Mouse (Mus musculus) lung, adult 2 months (tissue): ENCODE results near the gene Osm. TPM values are rescaled to one million over a fixed set of nuclear protein-coding genes. Genes with fewer than 3 reads are reported as not detected.

Source experiments
- DNase-seq: peaks from one replicate; pipeline ENCODE4 v3.0.0; 2022
- H3K4me1 ChIP-seq: fragments of 200-500 bp; 2 replicates; pipeline ENCODE4 v1.6.1; 2011; ENCODE audit warnings: low read length; ENCODE audit not compliant: control insufficient read depth, insufficient read depth
- H3K4me3 ChIP-seq: fragments of 200-500 bp; replicated peaks from 2 replicates; pipeline ENCODE3; 2011; ENCODE audit warnings: low read depth, mild to moderate bottlenecking, control low read depth, low read length; ENCODE audit errors: extremely low read depth
- CTCF ChIP-seq: fragments of 200-500 bp; IDR thresholded peaks from 2 replicates; pipeline ENCODE4 v1.5.1; 2011; ENCODE audit warnings: mild to moderate bottlenecking, low read length, control low read depth; ENCODE audit not compliant: insufficient read depth
- POLR2A ChIP-seq: fragments of 200-500 bp; IDR thresholded peaks from 2 replicates; pipeline ENCODE4 v1.6.1; 2011; ENCODE audit warnings: low read depth, mild to moderate bottlenecking, control low read depth, low read length, borderline replicate concordance; ENCODE audit errors: extremely low read depth
- WGBS: fragments of 180-500 bp; shearing (Covaris S2); methylation state at CpG from one replicate; pipeline ENCODE4 v1.1.7; 2018; 5-methylcytosine and 5-hydroxymethylcytosine counted together
- polyA plus RNA-seq: library from polyadenylated mRNA; depleted of rRNA; stranded (reverse); fragments of >200 nt; gene quantifications from 2 replicates; pipeline ENCODE4 v1.2.3, GENCODE M21; 2012

Gene Osm
- polyA plus RNA-seq, 1 experiment, result 1.0 TPM

DNA sequence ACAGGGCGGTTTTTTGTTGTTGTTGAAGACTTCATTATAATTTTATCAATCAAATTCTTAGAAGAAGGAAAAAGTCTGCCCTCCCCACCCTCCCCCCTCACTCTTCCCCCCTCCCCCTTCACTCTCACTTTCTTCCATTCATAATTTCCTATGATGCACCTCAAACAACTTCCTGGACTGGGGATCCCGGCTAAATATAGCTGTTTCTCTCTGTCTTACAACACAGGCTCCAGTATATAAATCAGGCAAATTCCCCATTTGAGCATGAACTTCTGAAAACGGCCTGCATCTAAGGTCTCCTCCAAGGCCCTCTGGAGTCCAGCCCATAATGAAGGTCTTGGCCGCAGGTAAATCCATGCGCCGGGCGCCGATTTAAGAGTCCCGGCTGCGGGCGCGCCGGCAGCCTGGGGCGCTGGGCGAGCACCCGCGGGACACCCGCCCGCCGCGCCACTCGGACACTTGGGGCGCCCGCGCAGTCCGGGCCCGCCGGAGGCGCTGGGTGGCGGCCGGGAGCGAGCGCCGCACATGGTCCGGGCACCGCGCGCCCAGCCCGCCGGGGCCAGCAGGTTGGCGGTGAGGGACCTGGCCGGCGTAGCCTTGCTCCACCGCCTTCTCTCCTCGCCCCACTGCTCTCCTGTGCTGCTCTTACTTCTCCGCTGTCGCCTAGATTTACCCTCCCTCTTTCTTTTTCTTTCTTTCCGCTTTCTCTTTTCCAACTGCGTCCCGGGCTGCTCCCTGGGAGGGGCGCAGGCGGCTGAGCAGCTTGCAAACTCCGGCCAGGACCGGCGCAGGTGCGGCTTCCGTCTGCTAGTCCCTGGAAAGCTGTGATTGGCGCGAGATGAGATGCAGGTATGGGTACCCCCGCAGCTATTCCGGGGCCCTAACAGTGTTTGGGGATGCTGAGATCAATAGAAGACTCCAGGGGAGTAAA lies 30.3 kb downstream of the Osm start:
- under 1% methylated on average over 61 of the region's 61 CpGs for WGBS
- TF ChIP-seq CTCF (no peak), POLR2A (no peak)
- H3K4me3 ChIP-seq, result peak overlapping the region; percentile 84
- DNase-seq, result peak; percentile 64
- H3K4me1 ChIP-seq, result peaks cover 2% of the 10 kb centered on the region

DNA sequence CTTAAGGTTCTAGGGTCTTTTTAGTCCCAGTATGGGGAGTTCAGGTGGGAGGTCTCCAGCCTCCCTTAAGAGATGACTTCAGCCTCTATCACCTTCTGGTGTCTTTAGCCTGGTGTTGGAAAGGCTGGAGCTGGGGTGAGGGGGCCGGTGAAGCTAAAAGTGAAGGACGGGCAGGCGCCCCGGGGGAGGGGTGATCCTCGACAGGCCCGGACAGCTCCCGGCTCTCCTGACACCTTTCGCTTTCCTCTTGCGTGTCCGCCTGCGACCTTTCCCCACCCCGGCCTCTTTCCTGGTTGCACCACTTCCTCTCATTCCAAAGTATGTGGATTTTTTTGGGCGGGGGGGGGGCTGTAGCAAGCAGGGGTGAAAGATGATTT lies 31.0 kb downstream of the Osm start:
- H3K4me1 ChIP-seq, result peaks cover 2% of the 10 kb centered on the region

DNA sequence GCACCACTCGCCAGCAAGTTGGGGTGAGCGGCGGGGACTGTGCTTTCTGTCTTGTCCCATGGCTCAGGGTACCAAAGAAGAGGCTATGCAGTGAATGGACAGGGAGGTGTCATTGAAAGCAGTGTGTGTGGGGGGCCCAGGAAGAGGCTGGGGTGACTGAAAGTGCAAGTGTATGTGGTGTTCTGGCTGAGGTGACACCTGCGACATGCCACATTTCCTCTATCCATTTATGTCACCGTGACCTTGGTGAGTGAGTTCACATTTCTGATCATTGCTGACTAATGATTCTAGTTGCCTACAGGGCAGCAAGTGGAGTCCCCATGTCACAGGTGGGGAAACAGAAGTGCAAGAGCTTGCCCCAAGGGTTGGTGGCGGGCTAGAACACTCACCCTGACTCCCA lies 32.3 kb downstream of the Osm start:
- TF ChIP-seq POLR2A (no peak), CTCF (no peak)
- no peak overlapping the region for H3K4me3 ChIP-seq
- DNase-seq, result no peak
- H3K4me1 ChIP-seq, result peaks cover 2% of the 10 kb centered on the region
- WGBS, result 87% methylated on average over 6 of the region's 6 CpGs

More for the DNA sequence above, 31.0 kb downstream of the Osm start:
- TF ChIP-seq POLR2A, result no peak
- no peak for TF ChIP-seq CTCF
- DNase-seq, result no peak
- WGBS, result 9% methylated on average over 13 of the region's 13 CpGs
- H3K4me3 ChIP-seq, result no peak overlapping the region

DNA sequence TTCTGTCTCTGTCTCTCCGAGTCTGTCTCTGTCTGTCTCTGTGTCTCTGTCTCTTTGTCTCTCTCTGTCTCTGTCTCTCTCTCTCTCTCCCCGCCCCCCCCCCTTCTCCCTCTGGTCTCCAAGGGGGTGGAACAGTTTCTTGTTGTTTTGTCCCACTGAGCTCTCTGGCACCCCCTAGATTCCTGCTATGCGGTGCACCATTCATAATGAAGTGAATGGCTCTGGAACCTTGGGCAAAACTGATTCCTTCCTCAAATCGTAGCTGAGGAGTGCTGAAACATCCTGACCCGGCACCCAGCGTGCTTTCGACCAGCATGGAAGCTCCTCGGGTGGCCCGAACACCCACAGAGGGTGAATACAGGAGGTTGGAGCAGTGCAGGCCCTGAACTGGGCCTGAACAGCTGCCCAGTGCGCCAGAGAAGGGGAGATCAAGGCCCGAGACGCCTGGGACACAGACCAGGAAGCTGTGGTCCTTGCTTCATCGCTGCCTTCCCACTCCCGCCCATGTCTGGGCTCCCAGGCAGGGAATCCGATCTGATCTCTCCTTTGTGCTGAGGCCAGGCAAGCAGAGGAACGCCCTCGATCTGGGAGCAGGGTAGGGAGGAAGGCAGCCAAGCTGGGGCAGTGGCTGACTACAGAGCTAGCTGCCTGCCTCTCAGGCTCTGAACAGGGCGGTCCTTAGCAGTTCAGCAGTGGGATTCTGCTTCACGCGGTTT lies 34.7 kb downstream of the Osm start:
- Histone ChIP-seq H3K4me3 (no peak overlapping the region), H3K4me1 (no peaks in the 10 kb centered on the region; the same call in 1 of the 2 replicates)
- 0 out of 2 replicates have a peak, but pooled peaks have one; percentile 10 for TF ChIP-seq CTCF
- TF ChIP-seq POLR2A, result no peak
- DNase-seq, result no peak
- WGBS, result 34% methylated on average over 19 of the region's 20 CpGs

DNA sequence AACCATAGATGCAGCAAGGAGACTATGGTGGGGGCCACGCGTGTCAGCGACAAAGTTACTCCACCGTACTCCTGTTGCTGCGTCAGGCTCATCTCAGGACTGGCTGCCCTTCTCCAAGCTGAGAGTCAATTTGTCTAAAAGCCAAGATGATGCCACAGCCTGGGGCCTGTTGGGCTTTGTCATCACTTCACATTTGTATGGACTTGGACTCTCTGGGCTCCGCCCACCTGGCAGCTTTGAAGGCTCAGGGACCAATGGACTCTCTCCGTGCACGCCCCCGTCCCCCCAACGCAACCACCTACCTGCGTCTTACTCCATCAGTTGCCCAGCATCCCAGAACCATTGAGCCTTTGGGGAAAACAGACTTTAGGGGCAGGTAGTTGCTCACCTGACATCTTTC lies 35.3 kb downstream of the Osm start:
- DNase-seq, result no peak
- 79% methylated on average over 11 of the region's 11 CpGs for WGBS
- no peaks in the 10 kb centered on the region for H3K4me1 ChIP-seq
- no peak for TF ChIP-seq POLR2A
- TF ChIP-seq CTCF, result no peak
- H3K4me3 ChIP-seq, result no peak overlapping the region

DNA sequence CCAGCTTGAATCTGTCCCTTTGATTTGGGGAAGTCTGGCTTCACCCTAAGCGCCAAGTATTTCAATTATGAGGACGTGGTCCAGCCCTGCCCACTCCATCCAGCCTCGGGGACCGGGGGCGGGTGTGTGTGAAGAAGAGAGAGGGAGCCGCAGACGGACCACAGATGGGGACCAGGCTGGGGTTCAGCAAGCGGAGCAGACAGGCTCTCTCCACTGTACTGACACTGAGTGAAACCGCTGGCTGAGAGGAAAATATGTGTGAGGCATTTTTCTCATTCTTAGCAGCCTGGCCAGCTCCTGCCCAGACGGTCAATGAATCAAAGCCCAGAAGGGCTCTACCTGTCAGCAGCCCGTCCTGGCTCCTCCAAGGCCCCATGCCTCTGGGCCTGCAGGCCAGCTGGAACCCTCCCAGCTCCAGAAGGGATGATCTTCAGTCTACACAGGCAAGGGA lies 40.2 kb downstream of the Osm start:
- no peaks in the 10 kb centered on the region for H3K4me1 ChIP-seq
- no peak for DNase-seq

DNA sequence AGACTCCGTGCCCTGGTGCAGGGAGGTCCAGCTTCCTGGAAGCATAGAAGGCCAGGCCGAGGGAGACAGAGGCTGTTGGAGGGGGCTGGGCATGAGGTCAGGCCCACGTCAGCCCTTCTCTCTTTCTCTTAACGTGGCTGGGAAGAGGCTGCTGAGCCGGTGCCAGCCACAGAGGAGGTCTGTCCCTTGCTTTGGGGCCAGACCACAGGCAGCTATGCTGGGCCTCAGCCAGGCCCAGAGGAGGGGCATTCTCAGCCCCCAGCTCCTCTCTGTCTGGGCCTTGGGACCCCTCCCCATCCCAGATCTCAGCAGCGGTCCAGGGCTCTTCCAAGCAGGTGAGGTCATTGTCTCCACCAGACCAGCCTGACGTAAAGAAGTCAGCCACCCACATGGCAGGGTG lies 43.7 kb downstream of the Osm start:
- DNase-seq, result no peak
- Histone ChIP-seq H3K4me3 (no peak overlapping the region), H3K4me1 (no peaks in the 10 kb centered on the region)
- no peak for TF ChIP-seq CTCF
- TF ChIP-seq POLR2A, result no peak
- 51% methylated on average over 7 of the region's 7 CpGs for WGBS

More for the DNA sequence above, 40.2 kb downstream of the Osm start:
- H3K4me3 ChIP-seq, result no peak overlapping the region
- WGBS, result 53% methylated on average over 11 of the region's 11 CpGs
- TF ChIP-seq CTCF, result no peak

DNA sequence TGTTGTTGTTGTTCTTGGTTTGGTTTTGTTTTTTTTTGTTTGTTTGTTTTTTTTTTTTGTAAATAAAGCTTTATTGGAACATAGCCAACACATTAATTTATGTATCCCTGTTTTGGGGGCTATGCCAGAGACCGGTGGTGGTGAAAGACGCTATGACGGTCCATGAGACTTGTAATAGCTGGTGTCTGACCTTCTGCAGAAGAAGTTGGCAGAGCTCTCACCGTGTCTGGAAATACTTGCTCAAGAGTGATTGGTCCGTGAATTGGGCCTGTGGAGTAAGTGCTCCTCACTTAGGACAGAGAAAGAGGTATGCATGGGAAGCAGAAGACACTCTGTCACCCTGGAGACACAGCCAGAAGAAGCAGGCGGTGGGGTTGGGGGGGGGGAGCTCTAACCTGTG lies 45.6 kb downstream of the Osm start:
- DNase-seq, result no peak

DNA sequence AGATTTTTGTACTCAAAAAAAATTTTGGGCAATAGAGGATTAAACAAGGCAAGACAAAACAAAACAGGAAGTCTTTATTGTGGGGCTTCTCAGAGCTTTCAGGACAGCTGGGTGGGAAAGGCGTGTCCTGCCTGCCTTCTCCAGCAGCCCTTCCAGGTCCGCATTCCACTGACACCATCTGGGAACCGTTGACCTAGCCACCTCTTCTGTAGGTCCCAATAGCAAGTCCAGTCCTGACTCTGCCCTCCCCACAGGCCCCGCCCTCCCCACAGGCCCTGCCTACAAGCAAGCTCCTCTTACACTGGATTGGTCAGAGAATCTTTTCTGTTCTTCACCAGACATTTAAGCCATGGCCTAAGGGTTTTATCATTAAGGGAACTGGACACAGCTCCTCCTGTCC lies 47.4 kb downstream of the Osm start:
- TF ChIP-seq CTCF (no peak), POLR2A (no peak)
- WGBS, result 36% methylated on average over 4 of the region's 4 CpGs
- no peak overlapping the region for H3K4me3 ChIP-seq
- DNase-seq, result no peak
- no peaks in the 10 kb centered on the region for H3K4me1 ChIP-seq

More for the DNA sequence above, 45.6 kb downstream of the Osm start:
- no peak overlapping the region for H3K4me3 ChIP-seq
- WGBS, result 77% methylated on average over 6 of the region's 6 CpGs
- no peaks in the 10 kb centered on the region for H3K4me1 ChIP-seq
- TF ChIP-seq POLR2A, result no peak
- no peak for TF ChIP-seq CTCF
